Mouse (Mus musculus) G1E (cell line): ENCODE results near the gene Asb6.

Experiments
- CTCF ChIP-seq: IDR thresholded peaks from 2 replicates; pipeline ENCODE4 v1.5.1; 2012; ENCODE audit warnings: low read depth, low read length, inconsistent platforms, mixed read lengths
- TAL1 ChIP-seq: conservative IDR thresholded peaks from 2 replicates; pipeline ENCODE4 v1.6.1; 2012; ENCODE audit warnings: low read depth, low read length, inconsistent platforms, mixed read lengths

DNA sequence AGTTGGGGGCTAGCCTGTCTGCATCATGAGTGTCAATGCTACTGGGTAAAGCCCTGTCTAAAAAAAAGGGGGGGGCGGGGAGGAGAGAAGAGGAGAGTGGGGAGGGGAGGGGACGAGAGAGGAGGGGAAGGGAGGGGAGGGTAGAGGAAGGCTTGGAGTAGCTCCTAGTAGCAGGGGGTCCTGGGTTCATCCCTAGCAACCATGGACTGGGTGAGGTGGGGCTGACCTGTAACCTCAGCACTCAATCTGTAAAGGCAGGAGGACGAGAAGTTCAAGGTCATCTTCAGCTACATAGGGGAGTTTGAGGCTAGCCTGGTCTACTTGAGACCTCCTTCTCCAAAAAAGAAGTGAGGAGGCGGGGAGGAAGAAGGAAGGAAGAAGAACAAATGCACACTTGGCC, 31.9 kb upstream of the Asb6 start:
- TF ChIP-seq CTCF (no peak), TAL1 (no peak)
